Mouse (Mus musculus) skeletal muscle tissue, postnatal 0 days (tissue): ENCODE measurements around the gene Kat7. TPM values are rescaled to one million over a fixed set of nuclear protein-coding genes. Genes with fewer than 3 reads are reported as not detected.

Experiments
- polyA plus RNA-seq: library from polyadenylated mRNA; unstranded; fragments of >200 nt; fragmentation: Nextera tagmentation; extraction: Ambion mirVana; gene quantifications from 2 replicates; pipeline ENCODE4 v1.2.1, GENCODE M21; 2015

The Kat7 gene
- 24.6 and 28.9 TPM in 2 replicates for polyA plus RNA-seq

GRCm38 (mm10) chr11:95310007-95310647, at the start of gene Kat7:
TSS of gene Kat7 (minus strand) at chr11:95310246.

GRCm38 (mm10) chr11:95336568-95337128, 26.6 kb upstream of the Kat7 start, which contains the start of gene Fam117a:
TSS of gene Fam117a (plus strand) at chr11:95337018.

GRCm38 (mm10) chr11:95261178-95261751, 48.8 kb downstream of the Kat7 start, which contains the start of gene Tac4:
TSS of gene Tac4 (plus strand) at chr11:95261529.

Other genes with a start within 250 kb of the Kat7 start
- gene Itga3, start 233.4 kb downstream of the Kat7 start, polyA plus RNA-seq, result 0.95 and 1.1 TPM in 2 replicates
- gene Dlx3, start 190.1 kb downstream of the Kat7 start, polyA plus RNA-seq, result 0.64 and 1.00 TPM in 2 replicates
- gene Dlx4, start 164.0 kb downstream of the Kat7 start, polyA plus RNA-seq, result 0.09 and 0.13 TPM in 2 replicates
- 0.35 TPM in 1 of 2 replicates, not detected in the other for gene Tac4, start 48.7 kb downstream of the Kat7 start, polyA plus RNA-seq
- gene Fam117a, start 26.8 kb upstream of the Kat7 start, polyA plus RNA-seq, result 5.2 and 7.2 TPM in 2 replicates
- gene Slc35b1, start 74.4 kb upstream of the Kat7 start, polyA plus RNA-seq, result 52.2 and 55.7 TPM in 2 replicates
- gene Spop, start 103.8 kb upstream of the Kat7 start, polyA plus RNA-seq, result 237 and 278 TPM in 2 replicates
- gene Nxph3, start 204.3 kb upstream of the Kat7 start, polyA plus RNA-seq, result 0.46 and 0.52 TPM in 2 replicates